Mouse (Mus musculus) urinary bladder, postnatal 14 days (tissue): ENCODE measurements at regions not wholly inside any gene's neighbourhood (a gene's known extent, or its start where the extent isn't known, plus 50 kb on each side); places are given as distances from the start of the nearest gene placed in this dataset.

ENCODE experiments used
- DNase-seq: peaks from one replicate; pipeline ENCODE4 v3.0.0; 2021; ENCODE audit warnings: low spot score

DNA sequence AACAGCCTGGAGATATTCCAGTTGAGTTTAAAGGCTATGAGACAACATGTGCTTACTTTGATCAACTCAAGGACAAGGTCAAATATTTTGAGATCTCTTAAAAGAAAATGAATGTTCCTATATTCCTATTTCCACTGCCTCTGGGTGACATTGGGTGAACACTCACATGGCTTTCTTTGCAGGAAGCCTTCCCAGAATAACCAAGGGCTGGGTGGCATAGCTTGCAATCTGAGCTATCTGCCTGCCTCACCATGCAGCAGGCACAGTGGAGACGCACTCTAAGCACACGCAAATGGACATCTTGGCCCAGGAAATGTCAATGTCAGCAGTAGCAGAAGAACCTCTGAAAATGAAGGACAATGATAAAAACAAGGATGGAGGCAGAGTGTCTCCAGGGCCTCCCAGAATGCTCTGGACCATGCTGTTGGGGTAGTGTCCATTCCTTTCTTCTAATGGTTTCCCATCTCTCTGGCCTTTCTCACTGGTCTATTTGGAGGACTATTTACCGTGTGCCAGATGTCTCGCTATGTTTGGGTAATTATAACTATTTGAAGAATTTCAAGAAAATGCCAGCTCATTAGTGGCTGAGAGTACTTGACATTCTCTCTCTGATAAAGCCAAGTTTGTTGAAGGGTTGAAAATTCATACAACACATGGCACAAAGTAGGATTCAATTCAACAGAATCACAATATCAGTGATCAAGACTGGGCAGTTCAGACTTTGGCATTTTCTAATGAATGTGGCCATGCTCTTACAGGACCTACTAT lies 276.3 kb upstream of the Rnf32 start:
- DNase-seq = no peak

DNA sequence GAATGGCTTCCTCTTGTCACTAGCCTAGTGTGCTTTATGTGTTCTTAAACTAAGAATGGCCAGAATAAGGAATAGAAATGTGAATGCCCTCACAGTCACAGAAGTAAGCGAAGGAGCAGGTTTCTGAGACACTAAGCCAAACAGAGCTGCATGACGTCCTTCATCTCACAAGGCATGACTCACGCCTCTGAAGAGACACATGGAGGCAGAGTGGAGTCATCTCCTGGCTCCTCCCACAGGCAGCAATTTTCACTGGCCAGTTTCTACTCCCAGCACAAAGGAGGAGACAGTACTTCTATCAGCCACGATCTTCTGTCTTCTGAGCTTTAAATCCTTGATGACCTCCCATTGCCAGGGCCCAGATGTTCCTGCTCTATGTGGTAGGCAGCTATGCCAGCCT lies 291.3 kb upstream of the Rnf32 start:
- DNase-seq = no peak

DNA sequence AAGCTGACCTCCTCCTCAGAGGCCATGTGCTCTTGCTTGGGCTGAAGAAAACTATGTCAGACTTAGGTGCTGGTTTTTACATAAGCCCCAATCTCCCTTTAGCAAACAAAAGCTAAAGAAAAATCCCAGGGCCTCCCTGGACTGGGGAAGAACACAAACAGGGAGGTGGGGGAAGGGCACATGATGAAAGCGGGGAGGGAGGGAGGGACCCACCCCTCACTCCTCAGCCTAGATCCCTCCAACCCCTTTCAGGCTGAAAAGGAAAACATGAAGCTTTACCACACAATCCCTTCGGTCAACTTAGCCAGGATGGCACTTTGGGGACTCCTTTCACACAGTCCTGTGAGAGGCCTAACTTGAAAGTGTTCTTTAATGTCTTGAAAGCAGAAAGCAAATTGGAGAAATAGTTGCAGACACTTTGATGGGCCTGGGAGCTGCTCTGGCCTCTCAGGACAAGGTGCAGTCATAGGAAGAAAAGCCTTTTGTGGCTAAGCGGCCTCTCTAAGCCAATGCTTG lies 291.9 kb upstream of the Rnf32 start:
- no peak for DNase-seq

DNA sequence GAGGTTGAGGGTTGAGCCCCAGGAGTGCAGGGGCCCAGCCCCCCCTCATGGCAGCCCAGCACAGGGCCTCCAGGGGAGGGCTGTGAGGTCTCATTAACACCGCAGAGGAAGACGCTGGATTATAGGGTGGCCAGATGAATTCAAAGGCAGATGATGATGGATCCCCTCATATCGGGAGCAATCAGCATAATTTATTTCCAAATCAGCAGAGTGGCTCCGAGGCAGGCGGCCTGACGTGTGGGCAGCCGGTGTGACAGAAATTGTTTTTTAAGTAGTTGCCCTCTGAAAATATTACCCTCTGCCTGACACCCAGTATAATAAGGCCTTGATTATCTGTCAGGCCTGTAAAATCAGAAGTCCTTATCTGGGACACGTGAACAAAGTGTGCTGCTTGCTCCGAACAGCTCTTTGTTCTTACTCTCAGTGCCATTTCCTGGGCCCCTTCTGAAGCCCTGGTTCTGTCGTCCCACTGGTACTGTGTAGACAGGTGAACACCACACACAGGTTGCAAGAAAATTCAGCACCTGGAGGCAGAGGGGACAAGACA lies 303.0 kb upstream of the Rnf32 start:
- no peak for DNase-seq

DNA sequence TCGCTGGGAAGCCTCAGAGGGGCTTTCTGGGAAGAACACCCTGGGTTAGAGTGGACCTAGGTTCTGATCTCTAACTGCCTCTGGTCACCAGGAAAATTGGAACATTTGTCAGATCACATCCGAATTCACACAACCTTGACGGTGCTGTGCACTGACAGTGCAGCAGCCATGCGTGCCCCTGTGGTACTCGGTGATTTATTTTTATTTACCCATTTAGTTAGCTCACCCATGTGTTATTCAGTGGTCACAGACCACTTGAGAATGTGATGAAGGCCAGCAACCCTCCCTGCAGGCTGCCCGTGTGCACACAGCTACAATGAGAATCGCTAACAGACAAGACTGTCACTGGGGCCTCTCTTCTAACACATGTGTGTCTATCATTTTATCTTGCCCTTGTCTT lies 303.8 kb upstream of the Rnf32 start:
- DNase-seq = no peak

DNA sequence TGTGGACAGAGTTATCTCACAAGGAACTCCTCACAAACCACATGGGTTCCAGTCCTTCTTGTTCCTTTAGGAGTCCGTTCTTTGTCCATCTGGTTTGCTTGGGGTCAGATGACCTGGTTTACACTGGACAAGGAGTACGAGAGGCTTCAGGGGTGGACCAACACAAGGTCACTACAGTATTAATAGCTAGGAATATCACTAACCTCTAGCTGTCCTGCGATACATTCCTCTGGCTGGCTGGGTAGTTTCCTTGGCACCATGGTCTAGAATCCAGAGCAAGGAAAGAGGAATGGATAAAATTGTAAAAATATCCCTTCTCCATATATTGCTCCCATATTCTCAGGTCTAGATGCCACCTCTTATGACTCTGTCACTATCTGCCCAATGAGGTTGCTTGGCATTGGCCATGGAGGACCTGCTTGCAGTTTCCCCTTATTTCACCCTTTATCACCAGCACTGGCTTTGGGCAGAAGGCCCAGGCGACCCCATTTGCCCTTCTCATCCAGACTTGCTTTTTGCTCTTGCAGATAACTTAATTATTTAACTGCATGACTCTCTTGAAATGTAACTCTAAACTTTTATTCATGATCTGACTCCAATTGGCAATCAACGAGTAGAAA lies 310.9 kb upstream of the Rnf32 start:
- DNase-seq = no peak

DNA sequence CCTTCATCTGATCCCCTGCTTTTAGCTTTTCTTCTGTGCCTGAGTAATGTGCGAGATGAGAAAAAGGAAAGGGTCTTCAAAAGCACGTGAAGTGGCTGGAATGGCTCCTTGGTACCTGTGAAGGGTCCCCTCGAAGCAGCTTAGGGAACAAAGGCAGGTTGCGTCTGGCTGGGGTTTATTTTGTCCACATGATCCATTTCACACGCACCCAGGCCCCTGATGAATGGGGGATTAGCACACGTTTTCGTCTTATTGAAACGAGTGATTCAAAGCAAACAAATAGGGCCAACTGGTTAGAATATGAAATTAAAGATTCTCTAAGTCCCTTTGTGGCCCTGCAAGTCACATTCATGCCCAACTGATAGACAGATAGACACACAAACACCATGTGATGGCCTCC lies 319.6 kb upstream of the Rnf32 start:
- DNase-seq = no peak

DNA sequence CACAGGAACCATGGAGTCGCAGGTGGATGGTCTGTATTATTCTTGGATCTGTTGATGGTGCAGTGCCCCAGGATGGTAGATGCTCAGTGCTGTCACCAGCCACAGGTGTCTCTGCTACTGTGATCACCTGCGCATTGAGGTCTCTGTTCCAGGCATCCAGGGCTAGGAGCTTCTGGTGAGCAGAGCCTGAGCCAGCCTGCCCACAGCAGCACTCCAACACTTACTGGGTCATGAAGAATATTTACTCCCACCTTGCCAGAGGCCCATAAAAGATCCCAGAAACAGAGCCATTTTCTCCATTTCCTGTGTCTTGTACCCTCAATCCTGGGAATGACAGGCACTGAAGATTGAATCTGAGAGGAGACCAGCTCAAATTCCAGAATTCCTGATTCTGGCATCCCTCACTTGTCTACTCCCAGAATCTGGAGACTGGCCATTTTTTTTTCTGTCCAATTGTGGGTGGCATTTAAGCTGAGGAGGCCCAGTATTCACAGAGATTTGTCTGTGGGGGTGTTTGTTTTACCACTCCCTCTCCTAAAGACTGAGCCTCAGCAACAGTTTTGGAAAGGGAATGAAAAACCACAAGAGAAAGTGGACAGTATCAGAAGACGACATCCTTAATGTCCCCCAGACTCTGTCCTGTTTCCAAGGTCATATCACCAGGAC lies 322.1 kb upstream of the Rnf32 start:
- no peak for DNase-seq

DNA sequence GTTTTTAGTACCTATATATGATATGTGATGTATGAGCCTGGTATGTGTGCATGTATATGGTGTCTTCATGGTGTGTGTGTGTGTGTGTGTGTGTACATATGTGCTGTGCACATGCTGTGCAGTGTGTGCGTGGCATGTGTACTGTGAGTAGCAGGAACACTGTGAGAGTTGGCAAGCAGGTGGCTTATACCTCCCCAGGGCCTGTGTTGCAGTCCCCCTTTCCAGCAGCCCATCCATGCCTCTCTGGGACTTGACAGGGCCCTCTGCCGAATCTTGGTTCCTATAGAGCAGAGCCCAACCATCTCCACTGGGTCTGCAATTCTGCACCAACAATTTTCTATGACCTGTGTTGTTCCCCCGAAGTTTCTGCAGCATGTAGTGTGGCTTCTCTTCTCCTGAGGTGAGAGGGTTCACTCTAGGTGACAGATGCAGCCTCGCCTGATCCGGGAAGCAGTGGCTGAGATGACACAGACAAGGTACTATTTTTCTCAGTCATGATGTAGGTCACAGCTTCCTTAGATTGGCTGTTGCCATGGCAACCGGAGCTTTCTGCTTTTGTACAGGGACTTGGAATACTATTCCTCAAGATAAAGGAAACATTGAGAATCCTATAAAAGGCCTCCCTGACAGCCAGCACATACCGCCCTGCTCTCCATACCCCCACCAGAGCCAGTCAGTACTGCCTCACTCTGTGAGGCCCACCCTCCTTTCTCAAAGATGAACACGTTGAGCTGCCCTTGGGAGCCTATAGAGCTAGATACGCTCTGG lies 336.0 kb upstream of the Rnf32 start:
- no peak for DNase-seq

DNA sequence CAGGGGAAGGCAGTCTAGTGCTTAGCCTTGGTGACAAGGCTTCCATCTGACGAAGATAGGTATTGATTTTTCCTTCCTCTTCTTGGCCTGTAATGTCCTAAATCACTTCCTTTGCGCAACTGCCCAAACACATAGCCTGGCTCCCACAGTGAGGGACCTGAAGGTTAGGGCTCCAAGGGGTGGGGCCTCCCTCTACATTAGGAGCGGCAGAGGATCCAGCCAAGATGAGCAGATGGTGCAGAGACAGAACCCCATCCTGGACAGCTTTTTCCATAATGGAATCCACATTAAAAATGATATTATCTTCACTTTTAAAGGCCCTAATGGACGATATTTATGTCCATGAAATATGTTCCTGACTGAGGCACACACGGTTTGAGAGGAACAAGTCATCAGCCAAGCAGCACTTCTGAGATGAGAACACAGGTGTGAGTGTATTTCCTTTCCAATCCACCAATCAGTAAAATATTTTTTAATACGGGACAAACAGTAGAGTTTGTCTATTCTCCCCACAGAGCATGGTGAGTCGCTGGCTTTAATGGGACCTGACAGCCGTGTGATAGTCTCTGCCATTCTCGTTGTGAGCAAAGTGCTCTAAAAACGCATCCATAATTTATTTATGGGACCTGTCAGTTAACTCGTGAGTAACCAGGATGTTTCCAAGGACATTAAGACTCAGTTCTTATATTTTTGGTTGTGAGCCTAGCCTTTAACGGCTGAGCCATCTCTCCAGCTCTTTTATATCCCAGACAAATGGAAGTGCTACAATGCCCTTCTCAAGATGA lies 357.5 kb upstream of the Rnf32 start:
- DNase-seq = no peak

DNA sequence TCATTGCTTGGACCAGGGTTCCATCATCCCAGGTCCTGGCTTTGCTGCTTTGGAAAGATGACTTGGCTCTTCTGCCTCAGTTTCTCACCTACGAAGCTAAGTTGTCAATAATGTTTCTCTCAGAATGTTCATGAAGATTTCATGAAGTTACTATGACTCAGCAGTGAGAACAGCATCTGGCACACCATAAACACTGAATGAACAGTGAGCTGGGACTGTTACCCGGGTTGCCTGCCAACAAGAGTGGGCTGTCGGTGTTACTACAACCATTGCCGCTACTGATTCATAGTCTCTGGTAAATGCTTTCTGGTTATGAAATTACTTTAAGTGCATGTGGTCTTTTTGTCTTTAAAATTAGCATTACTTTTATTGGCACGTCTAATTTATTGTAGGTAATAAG lies 352.0 kb upstream of the Shh start:
- no peak for DNase-seq

DNA sequence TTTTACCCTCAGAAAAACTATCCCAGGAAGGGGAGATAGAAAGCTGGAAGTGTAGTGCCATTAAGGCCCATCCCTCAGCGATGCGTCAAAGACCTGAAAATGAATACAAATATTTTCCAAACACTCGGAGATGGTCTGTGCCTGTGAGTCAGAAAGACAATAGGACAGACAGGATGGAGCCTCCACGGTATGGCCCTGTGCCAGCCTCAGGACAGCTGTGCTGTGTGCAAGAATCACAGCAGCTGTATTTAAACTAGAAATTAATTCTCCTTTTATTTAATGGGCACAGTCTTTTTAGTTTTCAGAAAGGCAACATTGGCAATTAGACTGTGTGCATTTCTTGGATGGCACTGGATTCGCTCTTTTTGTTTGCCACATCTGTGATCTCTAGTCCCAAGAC lies 340.9 kb upstream of the Shh start:
- DNase-seq = peak; percentile 10

DNA sequence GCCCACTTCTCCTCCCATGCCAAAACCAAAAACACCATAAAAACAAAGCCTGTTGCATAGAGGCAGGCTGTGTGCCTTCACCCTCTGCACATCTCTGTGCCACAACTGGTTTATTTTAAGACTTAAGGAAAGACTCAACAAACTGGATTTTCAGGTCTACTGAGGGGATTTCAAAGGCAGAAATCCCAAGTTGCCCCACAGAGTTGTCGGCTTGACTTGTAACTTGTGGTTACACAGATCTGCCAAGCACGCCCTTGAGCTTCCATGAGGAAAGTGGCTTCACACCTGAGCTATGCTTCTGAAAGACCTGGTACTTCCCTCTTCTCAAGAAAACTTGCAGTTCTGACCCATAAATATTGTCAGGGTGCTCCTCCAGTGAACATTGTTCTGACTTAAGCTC lies 332.4 kb upstream of the Shh start:
- no peak for DNase-seq

DNA sequence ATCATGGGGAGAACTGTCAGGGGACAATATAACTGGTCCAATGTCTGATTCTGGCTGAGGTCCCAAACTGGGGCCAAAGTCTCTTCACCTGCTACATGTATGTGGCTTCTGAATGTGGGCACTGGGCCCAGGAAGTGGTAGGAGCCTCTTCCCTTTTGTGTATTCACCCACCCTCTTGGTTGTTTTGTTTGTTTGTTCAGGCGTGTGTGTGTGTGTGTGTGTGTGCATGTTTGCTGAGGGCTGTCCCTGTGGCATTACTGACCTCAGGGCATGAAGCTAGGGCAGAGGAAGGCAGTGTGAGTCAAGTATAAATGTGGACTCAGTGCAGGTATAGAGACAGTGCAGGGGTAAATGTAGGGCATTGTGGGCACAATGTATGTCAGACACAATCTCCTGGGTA lies 331.3 kb upstream of the Shh start:
- DNase-seq = no peak

DNA sequence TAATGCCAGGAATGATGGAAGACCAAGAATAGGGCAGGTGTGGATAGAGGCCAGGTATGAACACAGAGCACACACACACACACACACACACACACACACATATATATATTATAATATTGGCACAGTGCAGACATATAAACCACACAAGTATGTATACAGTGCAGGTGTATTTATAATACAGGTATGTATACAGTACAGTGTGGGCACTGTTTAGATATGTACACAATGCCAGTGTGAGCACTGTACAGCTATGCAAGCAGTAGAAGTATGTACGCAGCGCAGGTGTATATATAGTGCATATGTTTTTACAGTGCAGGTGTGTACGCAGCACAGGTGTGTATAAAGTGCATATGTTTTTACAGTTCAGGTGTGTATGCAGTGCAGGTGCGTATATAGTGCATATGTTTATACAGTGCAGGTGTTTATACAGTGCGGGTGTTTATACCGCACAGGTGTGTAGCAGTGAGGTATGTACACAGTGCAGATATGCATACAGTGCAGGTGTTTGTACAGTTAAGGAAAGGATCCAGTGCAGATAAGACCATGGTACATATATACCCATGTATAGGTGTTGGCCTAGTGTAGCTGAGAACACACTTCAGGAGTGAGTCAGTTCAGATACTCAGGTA lies 328.2 kb upstream of the Shh start:
- no peak for DNase-seq

DNA sequence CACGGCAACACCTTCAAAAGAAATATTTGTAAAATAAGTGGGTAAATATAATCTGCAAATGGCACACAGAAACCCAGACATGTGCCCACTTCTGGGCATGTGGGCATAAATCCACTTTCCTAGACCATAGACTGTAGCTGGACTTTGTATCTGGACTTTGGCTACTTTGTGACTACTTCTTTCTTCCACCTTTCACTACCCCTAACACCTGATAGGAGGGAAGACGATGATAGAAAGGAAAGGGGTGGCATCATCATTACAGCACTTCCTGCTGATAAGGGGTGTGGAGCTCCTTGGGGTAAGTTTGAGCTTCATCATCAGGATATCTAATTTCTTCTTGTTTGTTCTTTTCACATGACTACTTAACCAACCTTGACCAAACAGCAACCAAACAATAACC lies 326.7 kb upstream of the Shh start:
- no peak for DNase-seq

DNA sequence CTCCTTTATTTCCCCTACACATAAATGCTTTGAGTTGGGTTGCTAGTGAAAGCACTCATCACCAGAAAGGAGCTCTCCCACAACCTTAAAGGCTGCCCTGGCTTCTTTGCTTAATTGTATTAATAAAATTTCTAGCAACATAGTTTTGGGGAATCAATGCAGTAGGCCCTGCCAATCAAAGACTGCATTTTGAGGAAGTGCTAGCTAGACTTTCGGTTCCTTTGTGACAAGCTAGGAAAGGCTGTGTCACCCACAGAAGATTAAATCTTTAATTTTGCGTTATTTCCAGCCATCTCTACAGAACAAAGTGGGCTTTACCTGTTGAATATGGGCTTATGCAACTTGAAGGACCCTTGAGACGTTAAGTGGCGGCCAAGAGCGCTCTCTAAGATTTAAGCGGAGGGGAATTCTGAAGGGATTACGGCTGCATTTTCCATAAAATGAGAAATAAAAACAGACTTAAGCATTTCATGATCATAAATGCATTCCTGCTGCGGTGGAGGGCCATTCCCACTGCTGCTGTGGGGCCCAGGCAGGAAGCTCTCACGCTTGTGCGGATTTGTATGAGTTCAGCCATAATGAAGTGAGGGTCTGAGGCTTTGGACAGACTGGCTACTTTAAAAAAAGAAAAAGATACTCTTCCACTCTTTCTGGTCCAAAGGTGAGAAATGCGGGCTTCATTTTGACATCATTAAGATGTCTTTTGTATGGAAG lies 318.4 kb upstream of the Shh start:
- DNase-seq = no peak

DNA sequence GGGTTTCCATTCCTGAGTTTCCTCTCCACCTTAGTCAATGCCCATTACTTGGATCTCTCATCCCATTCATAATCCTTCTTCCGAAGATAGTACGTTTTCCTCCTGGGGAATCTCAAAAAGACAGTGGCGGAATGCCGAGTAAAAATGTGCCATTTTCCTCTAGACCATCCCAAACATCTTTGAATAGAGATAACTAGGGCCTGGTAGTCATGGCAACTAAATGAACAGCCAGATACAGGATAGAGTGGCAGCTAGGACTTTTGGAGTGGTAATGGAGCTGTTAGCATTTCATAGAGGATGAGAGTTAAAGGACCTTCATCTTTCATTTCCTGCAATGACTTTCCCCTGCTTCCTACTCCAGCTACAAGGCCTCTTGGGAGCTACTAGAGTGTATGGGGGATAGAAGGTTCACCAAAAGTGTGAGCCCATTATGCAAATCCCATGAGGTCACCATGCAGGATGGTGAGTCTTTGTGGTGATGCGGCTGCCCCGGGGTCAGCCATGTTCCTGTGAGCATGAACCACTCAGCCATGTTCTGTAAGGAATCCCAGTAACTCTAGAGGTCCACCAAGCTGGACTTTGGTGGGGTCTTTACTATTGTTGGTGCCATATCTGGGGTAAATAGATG lies 317.4 kb upstream of the Shh start:
- DNase-seq = no peak

DNA sequence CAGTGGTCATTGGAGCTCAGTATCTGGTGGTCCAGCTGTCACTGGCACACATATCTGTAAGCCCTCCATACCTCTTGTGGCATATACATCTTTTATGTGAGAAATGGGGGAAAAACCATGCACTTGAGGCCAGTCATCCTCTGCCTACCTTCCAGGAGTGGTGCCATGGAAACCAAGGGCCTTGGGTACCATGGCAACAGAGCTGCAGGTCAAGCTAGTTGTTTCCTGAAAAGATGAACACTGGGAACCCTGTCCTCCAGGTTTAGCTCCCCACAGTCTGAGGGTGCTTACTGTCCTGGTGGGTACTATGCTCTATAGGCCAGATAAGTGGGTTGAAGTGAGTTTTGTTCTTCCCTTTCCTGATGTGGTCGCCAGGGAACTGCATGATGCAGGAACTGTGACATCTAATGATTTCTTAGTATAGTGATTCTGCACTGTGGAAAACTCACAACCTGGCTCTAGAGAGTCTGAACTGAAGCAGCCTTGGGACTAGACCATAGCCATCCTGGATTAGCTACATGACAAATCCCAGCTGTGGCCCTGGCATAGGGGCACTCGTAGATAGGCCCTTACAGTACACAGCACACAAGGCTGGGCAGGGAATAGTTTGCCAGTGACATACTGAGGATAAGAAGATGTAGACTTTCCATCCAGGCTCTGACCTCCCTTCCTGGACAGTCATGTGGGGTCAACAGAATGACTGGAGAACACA lies 308.7 kb upstream of the Shh start:
- DNase-seq = no peak
